Mouse (Mus musculus) lung, embryonic 16.5 days (tissue): Measurements from ENCODE around the gene Whrn. TPM values are rescaled to one million over a fixed set of nuclear protein-coding genes. Genes with fewer than 3 reads are reported as not detected.

Source experiments
- ATAC-seq: fragments of 200-750 bp; cut with Nextera tagmentation; 2 replicates; pipeline ENCODE4 v1.8.0; 2017; ENCODE audit warnings: low read depth, mild to moderate bottlenecking, moderate library complexity
- H3K27ac ChIP-seq: fragments of 300-500 bp; sonication (generic); 2 replicates; pipeline ENCODE4 v1.5.1; 2014; ENCODE audit warnings: mild to moderate bottlenecking, control low read depth, low read length
- H3K27me3 ChIP-seq: fragments of 300-500 bp; sonication (generic); 2 replicates; pipeline ENCODE4 v1.6.1; 2014; ENCODE audit warnings: low read depth, low read length, mixed read lengths; ENCODE audit not compliant: control insufficient read depth, insufficient read depth
- H3K36me3 ChIP-seq: fragments of 300-500 bp; sonication (generic); 2 replicates; pipeline ENCODE4 v1.6.1; 2014; ENCODE audit warnings: low read length; ENCODE audit not compliant: control insufficient read depth, insufficient read depth
- H3K4me1 ChIP-seq: fragments of 300-500 bp; sonication (generic); replicated peaks from 2 replicates; pipeline ENCODE4 v1.6.1; 2014; ENCODE audit warnings: low read length, mixed read lengths; ENCODE audit not compliant: control insufficient read depth, insufficient read depth
- H3K4me2 ChIP-seq: fragments of 300-500 bp; sonication (generic); 2 replicates; pipeline ENCODE4 v1.6.1; 2014; ENCODE audit warnings: low read depth, low read length, control low read depth
- H3K4me3 ChIP-seq: fragments of 300-500 bp; sonication (generic); 2 replicates; pipeline ENCODE4 v1.5.1; 2014; ENCODE audit warnings: mild to moderate bottlenecking, low read length, control low read depth
- H3K9ac ChIP-seq: fragments of 300-500 bp; sonication (generic); 2 replicates; pipeline ENCODE4 v1.6.1; 2014; ENCODE audit warnings: low read length, control low read depth
- H3K9me3 ChIP-seq: fragments of 300-500 bp; sonication (generic); 2 replicates; pipeline ENCODE4 v1.6.1; 2016; ENCODE audit warnings: low read length; ENCODE audit not compliant: control insufficient read depth
- WGBS: fragments of 180-500 bp; shearing (Covaris S2); extraction: QIAGEN DNeasy Blood & Tissue Kit; methylation state at CpG from one replicate; pipeline ENCODE4 v1.1.7; 2014; 5-methylcytosine and 5-hydroxymethylcytosine counted together
- polyA plus RNA-seq: library from polyadenylated mRNA; unstranded; fragments of >200 nt; fragmentation: Nextera tagmentation; extraction: Ambion mirVana; gene quantifications from 2 replicates; pipeline ENCODE4 v1.2.1, GENCODE M21; 2015

Gene Whrn
- polyA plus RNA-seq, 1 experiment from 2014 or later: 2.6 TPM

DNA sequence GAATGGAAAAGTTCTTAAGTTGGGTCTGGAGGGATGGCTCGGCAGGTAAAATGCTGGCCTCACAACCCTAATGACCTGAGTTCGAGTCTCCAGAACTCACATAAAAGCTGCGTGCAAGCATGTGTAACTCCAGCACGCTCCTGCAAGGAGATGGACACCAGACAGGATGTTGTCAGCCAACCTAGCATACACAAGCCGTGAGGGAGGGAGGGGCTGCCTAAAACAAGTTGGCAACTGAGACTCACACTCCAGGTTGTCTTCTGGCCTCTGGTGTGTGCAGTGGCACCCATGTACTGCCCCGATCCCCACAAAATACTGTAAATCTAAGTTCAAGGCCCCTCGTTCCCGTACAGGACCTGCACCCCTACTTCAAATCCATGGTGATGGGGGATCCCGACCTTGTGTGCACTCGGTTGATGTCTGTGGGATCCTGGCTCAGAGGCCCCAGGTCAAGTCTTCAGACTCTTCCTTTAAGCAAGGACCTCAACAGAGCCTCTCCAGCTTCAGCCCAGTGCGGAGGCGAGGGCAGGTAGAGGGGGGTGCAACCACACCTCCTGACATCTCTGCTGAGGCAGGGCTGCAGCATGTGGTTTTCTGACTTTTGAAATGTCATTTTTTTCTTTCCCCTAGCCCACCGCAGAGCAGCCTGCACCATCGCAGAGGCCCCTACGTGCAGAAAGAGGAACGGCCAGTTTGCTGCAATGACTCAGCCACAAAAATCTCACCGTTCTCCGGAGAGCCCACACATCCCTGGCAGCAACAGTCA lies 95.1 kb downstream of the Whrn start:
- no peak overlapping the region for H3K4me3 ChIP-seq
- no peak overlapping the region for H3K9ac ChIP-seq
- WGBS: 74% methylated on average over 18 of the region's 18 CpGs
- no peaks in the 10 kb centered on the region for H3K36me3 ChIP-seq
- no peaks in the 10 kb centered on the region for H3K9me3 ChIP-seq
- H3K27me3 ChIP-seq: no peaks in the 10 kb centered on the region
- H3K4me1 ChIP-seq: peaks cover 66% of the 10 kb centered on the region
- H3K27ac ChIP-seq: peak overlapping the region; percentile 83; the same call in 1 of the 2 replicates
- H3K4me2 ChIP-seq: no peak overlapping the region
- no peak for ATAC-seq

GRCm38 (mm10) chr4:63399691-63400270 lies 96.0 kb downstream of the Whrn start:
- Histone ChIP-seq H3K4me2 (no peak overlapping the region), H3K4me1 (peaks cover 57% of the 10 kb centered on the region)

GRCm38 (mm10) chr4:63398854-63399609 lies 96.8 kb downstream of the Whrn start:
- Histone ChIP-seq H3K27ac (peak overlapping the region; percentile 83), H3K36me3 (peaks cover 8% of the 10 kb centered on the region), H3K4me3 (no peak overlapping the region), H3K27me3 (no peaks in the 10 kb centered on the region), H3K4me2 (peak overlapping the region; percentile 21), H3K9ac (no peak overlapping the region), H3K4me1 (peaks cover 49% of the 10 kb centered on the region), H3K9me3 (no peaks in the 10 kb centered on the region)
- 24% methylated on average over 11 of the region's 11 CpGs for WGBS
- ATAC-seq: peak; percentile 54

More at GRCm38 (mm10) chr4:63399691-63400270, 96.0 kb downstream of the Whrn start:
- H3K4me3 ChIP-seq: no peak overlapping the region
- H3K36me3 ChIP-seq: peaks cover 2% of the 10 kb centered on the region; the same call in 1 of the 2 replicates
- H3K27ac ChIP-seq: peak overlapping the region; percentile 83
- no peak overlapping the region for H3K9ac ChIP-seq
- ATAC-seq: no peak
- 58% methylated on average over 7 of the region's 8 CpGs for WGBS
- no peaks in the 10 kb centered on the region for H3K9me3 ChIP-seq
- H3K27me3 ChIP-seq: no peaks in the 10 kb centered on the region

GRCm38 (mm10) chr4:63397981-63398537 lies 97.7 kb downstream of the Whrn start:
- peaks cover 42% of the 10 kb centered on the region for H3K4me1 ChIP-seq
- H3K4me3 ChIP-seq: no peak overlapping the region
- H3K36me3 ChIP-seq: peaks cover 8% of the 10 kb centered on the region
- WGBS: 79% methylated on average over 10 of the region's 10 CpGs
- H3K4me2 ChIP-seq: no peak overlapping the region
- H3K27me3 ChIP-seq: no peaks in the 10 kb centered on the region
- no peak overlapping the region for H3K27ac ChIP-seq
- no peak for ATAC-seq
- H3K9me3 ChIP-seq: no peaks in the 10 kb centered on the region
- H3K9ac ChIP-seq: 0 out of 2 replicates have a peak overlapping the region, but pooled peaks have one; percentile 17

GRCm38 (mm10) chr4:63391322-63391721 lies 104.5 kb downstream of the Whrn start:
- peaks cover 17% of the 10 kb centered on the region for H3K36me3 ChIP-seq
- no peak overlapping the region; the same call in 1 of the 2 replicates for H3K27ac ChIP-seq
- no peak overlapping the region for H3K4me2 ChIP-seq
- H3K9me3 ChIP-seq: no peaks in the 10 kb centered on the region
- H3K27me3 ChIP-seq: no peaks in the 10 kb centered on the region
- H3K4me3 ChIP-seq: no peak overlapping the region
- no peak for ATAC-seq
- WGBS: 62% methylated on average over 6 of the region's 6 CpGs
- H3K9ac ChIP-seq: no peak overlapping the region
- H3K4me1 ChIP-seq: peaks cover 4% of the 10 kb centered on the region

- WGBS: 66% methylated on average over 11 of the region's 11 CpGs
- H3K4me3 ChIP-seq: no peak overlapping the region
- ATAC-seq: no peak
- peaks cover 4% of the 10 kb centered on the region for H3K4me1 ChIP-seq
- no peak overlapping the region for H3K4me2 ChIP-seq
- no peaks in the 10 kb centered on the region for H3K9me3 ChIP-seq
- H3K36me3 ChIP-seq: peaks cover 17% of the 10 kb centered on the region
- H3K9ac ChIP-seq: no peak overlapping the region
- H3K27me3 ChIP-seq: no peaks in the 10 kb centered on the region
- no peak overlapping the region for H3K27ac ChIP-seq
Observed at GRCm38 (mm10) chr4:63389887-63390528, 105.8 kb downstream of the Whrn start.

DNA sequence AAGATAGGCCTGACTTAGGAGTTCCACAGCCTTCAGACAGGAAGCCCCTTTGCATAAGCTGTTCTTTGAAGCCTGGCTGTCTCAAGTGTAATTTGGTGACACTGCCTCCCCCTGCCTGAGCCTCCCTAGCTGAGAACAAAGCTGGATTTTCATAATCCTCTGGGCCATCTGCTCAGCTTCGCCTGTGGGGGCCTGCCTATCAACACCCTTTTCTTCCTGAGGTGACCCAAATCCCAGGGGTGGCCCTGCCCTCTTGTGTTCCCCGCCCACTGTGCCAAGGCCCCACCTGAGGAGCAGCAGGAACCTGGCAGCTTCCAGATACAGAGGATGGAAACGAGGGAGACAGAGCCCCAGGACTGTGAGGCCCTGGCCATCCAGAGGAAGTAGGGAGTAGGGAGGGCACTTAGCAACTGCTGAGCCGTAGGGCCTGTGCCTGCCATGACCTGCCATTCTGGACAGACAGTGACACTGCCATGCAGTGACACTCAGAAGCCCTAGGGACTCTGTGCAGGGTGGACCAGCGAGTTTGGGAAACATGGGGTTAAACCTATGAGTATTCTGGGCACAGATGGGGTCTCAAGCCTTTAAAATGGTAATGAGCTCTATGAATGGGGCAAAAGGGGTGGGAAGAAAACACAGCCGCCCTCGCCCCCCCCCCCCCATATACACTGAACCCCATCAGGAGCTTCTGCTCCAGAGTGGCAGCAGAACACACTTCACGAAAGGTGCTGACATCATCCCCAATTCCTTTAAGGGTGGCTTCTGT lies 106.5 kb downstream of the Whrn start:
- Histone ChIP-seq H3K27me3 (no peaks in the 10 kb centered on the region), H3K4me1 (peaks cover 4% of the 10 kb centered on the region), H3K27ac (no peak overlapping the region), H3K36me3 (peaks cover 12% of the 10 kb centered on the region), H3K9ac (no peak overlapping the region), H3K4me2 (no peak overlapping the region), H3K4me3 (no peak overlapping the region), H3K9me3 (no peaks in the 10 kb centered on the region)
- ATAC-seq: no peak
- 58% methylated on average over 8 of the region's 8 CpGs for WGBS

- WGBS: 77% methylated on average over 6 of the region's 6 CpGs
- H3K36me3 ChIP-seq: peaks cover 17% of the 10 kb centered on the region
- H3K27me3 ChIP-seq: no peaks in the 10 kb centered on the region
- no peak overlapping the region for H3K4me2 ChIP-seq
- no peak overlapping the region for H3K4me3 ChIP-seq
- ATAC-seq: no peak
- H3K4me1 ChIP-seq: peaks cover 4% of the 10 kb centered on the region
- no peak overlapping the region for H3K9ac ChIP-seq
- H3K9me3 ChIP-seq: no peaks in the 10 kb centered on the region
- no peak overlapping the region for H3K27ac ChIP-seq
Observed at GRCm38 (mm10) chr4:63388029-63388428, 107.8 kb downstream of the Whrn start.
